Mouse (Mus musculus) liver, adult 2 months (tissue): Measurements from ENCODE around the gene Cd84.

Experiments used
- CTCF ChIP-seq: fragments of 200-500 bp; IDR thresholded peaks from 2 replicates; pipeline ENCODE4 v1.5.1; 2011; ENCODE audit warnings: low read depth, low read length, control low read depth
- POLR2A ChIP-seq: fragments of 200-500 bp; IDR thresholded peaks from 2 replicates; pipeline ENCODE4 v1.6.1; 2011; ENCODE audit warnings: low read length, control low read depth; ENCODE audit not compliant: insufficient read depth; ENCODE audit errors: extremely low read depth

DNA sequence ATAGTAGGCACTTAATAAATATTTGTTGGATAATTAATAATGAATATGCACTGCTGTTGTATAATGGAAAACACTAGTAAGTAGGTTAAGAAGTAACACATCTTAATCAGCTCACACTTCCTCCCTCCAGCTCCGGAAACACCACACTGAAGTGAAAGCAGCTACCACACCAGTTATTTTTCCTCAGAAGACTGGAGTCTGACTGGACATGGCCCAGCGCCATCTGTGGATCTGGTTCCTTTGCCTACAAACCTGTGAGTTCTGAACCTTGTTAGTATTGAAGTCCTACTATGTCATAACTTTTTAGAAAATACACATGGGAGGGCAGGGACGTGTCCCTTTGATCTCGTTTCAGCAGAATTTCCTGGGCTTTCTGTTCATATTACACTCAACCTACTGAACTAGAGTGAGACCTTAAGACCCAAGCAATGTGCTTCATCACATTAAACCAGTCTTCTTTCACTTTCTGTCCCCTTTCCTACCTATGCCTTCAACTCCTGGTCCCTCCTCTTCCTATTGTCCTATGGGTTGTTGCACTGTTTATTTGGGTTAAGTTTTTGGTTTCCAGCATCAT lies 1.0 kb downstream of the Cd84 start:
- TF ChIP-seq POLR2A = no peak
- no peak for TF ChIP-seq CTCF
